Mouse (Mus musculus) E14TG2a.4 (cell line): ENCODE results near the gene 2210408I21Rik.

Experiments
- CTCF ChIP-seq: conservative IDR thresholded peaks from 2 replicates; pipeline ENCODE4 v1.5.1; 2014; ENCODE audit warnings: low read length
- NANOG ChIP-seq: IDR thresholded peaks from 2 replicates; pipeline ENCODE4 v1.6.1; 2014; ENCODE audit warnings: borderline replicate concordance, low read length, mixed read lengths
- POU5F1 ChIP-seq: IDR thresholded peaks from 2 replicates; pipeline ENCODE4 v1.6.1; 2014; ENCODE audit warnings: low read length, borderline replicate concordance

GRCm38 (mm10) chr13:77256541-77256940, 121.2 kb downstream of the 2210408I21Rik start:
- TF ChIP-seq CTCF = no peak
- TF ChIP-seq POU5F1 = no peak
- no peak for TF ChIP-seq NANOG
